Mouse (Mus musculus) cortical plate, adult 2 months (tissue): ENCODE data around the gene Strn3. TPM values are rescaled to one million over a fixed set of nuclear protein-coding genes. Genes with fewer than 3 reads are reported as not detected.
"Not testable (repeated sequence)": the region's sequence is repeated elsewhere in the genome, so short reads cannot be mapped to it uniquely, and the experiment has no call there.

Source experiments
- H3K27ac ChIP-seq: fragments of 200-500 bp; 2 replicates; pipeline ENCODE4 v1.5.1; 2012; ENCODE audit warnings: low read length, control low read depth, inconsistent platforms; ENCODE audit not compliant: insufficient read depth
- H3K4me1 ChIP-seq: fragments of 200-500 bp; 2 replicates; pipeline ENCODE4 v1.6.1; 2011; ENCODE audit warnings: low read length; ENCODE audit not compliant: control insufficient read depth, insufficient read depth
- H3K4me3 ChIP-seq: fragments of 200-500 bp; 2 replicates; pipeline ENCODE4 v1.5.1; 2011; ENCODE audit warnings: mild to moderate bottlenecking, low read length, control low read depth; ENCODE audit not compliant: insufficient read depth
- CTCF ChIP-seq: fragments of 200-500 bp; IDR thresholded peaks from 2 replicates; pipeline ENCODE4 v1.5.1; 2011; ENCODE audit warnings: mild to moderate bottlenecking, control low read depth, low read length; ENCODE audit not compliant: insufficient read depth; ENCODE audit errors: extremely low read depth
- POLR2A ChIP-seq: fragments of 200-500 bp; IDR thresholded peaks from 2 replicates; pipeline ENCODE4 v1.6.1; 2011; ENCODE audit warnings: mild to moderate bottlenecking, low read length, control low read depth; ENCODE audit not compliant: insufficient read depth; ENCODE audit errors: extremely low read depth
- polyA plus RNA-seq: library from polyadenylated mRNA; depleted of rRNA; stranded (reverse); fragments of >200 nt; gene quantifications from 2 replicates; pipeline ENCODE4 v1.2.3, GENCODE M21; 2012

Strn3 gene
- polyA plus RNA-seq, 1 experiment = 56.0 TPM

DNA sequence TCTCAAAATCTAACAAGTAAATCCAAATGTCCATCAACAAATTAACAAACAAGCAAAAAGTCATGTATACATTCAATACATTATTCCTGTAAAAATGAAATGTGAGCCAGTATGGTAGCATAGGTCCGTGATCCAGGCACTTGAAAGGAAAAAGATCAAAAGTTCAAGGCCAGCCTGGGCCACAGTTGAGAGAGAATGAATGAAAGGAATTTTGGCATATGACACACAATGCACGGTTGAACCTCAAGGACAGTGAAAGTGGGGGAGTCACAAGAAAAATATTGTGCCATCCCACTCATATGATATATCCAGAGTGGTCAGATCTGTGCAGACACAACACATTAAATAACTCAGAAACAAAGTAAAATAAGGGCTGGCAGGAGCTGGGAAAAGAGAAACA, 15.3 kb downstream of the Strn3 start:
- no peak overlapping the region for H3K4me3 ChIP-seq
- H3K27ac ChIP-seq = no peak overlapping the region
- H3K4me1 ChIP-seq = peaks cover 5% of the 10 kb centered on the region
- TF ChIP-seq CTCF (no peak), POLR2A (no peak)

DNA sequence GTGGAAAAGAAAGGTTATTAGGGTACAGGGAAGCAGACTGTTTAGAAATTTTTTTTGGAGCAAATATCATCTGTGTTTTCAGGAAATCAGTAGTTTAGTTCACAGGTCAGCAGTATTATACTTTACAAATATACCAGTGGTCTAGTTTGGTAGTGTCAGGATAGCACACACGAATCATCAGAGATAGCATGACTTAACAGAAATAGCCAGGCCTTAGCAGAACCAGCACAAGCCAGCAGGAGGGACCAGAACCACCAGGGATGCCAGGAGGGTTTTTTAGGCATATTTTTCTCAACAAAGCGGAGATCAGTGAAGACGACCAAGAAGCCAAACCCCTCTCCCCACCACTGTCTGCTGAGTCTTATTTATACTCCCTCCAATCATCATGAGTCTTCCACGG, 18.4 kb downstream of the Strn3 start:
- Histone ChIP-seq H3K27ac (no peak overlapping the region), H3K4me3 (no peak overlapping the region), H3K4me1 (peaks cover 5% of the 10 kb centered on the region)
- TF ChIP-seq POLR2A = no peak

DNA sequence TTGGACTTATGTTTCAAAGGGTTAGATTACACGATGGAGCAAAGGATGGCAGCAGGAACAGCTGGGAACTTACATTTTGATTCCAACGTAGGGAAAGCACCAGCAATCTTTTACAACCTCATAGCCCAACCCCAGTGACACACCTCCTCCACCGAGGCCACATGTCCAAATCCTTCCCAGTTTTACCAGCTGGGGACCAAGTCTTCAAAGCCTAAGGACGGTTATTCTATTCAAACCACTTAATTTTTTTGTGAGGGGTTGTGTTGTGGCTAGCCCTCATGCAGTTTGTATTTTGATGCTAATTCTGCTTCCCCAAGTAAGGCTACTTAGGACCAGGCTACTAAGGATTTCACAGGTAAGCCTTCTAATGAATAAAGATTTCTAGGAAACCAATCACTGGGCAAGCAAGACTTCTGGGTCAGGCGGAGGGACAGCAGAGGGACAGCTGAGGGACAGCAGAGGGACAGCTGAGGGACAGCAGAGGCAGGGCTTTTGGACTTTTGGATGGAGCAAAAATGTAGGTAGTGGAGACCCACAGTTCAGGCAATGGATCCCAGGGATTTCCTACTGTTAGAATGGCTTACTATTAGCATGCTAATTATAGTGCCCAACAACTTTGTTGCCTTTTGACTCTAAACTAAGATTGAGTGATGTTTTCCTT, 20.3 kb downstream of the Strn3 start:
- H3K27ac ChIP-seq = no peak overlapping the region
- peaks cover 3% of the 10 kb centered on the region; the same call in 1 of the 2 replicates for H3K4me1 ChIP-seq
- H3K4me3 ChIP-seq = no peak overlapping the region
- TF ChIP-seq CTCF = no peak
- no peak for TF ChIP-seq POLR2A

- no peak for TF ChIP-seq CTCF
- TF ChIP-seq POLR2A = no peak
- H3K27ac ChIP-seq = no peak overlapping the region
- peaks cover 1% of the 10 kb centered on the region; the same call in 1 of the 2 replicates for H3K4me1 ChIP-seq
These were observed 24.8 kb downstream of the Strn3 start for GRCm38 (mm10) chr12:51666708-51667430.

GRCm38 (mm10) chr12:51663908-51664307, 27.8 kb downstream of the Strn3 start:
- Histone ChIP-seq H3K27ac (no peak overlapping the region), H3K4me3 (no peak overlapping the region), H3K4me1 (peaks cover 1% of the 10 kb centered on the region; the same call in 1 of the 2 replicates)
- TF ChIP-seq CTCF (no peak), POLR2A (no peak)

More at GRCm38 (mm10) chr12:51666708-51667430, 24.8 kb downstream of the Strn3 start:
- no peak overlapping the region for H3K4me3 ChIP-seq

GRCm38 (mm10) chr12:51663011-51663410, 28.7 kb downstream of the Strn3 start:
- TF ChIP-seq POLR2A = no peak
- peaks cover 1% of the 10 kb centered on the region; the same call in 1 of the 2 replicates for H3K4me1 ChIP-seq
- no peak overlapping the region for H3K4me3 ChIP-seq
- no peak overlapping the region for H3K27ac ChIP-seq

DNA sequence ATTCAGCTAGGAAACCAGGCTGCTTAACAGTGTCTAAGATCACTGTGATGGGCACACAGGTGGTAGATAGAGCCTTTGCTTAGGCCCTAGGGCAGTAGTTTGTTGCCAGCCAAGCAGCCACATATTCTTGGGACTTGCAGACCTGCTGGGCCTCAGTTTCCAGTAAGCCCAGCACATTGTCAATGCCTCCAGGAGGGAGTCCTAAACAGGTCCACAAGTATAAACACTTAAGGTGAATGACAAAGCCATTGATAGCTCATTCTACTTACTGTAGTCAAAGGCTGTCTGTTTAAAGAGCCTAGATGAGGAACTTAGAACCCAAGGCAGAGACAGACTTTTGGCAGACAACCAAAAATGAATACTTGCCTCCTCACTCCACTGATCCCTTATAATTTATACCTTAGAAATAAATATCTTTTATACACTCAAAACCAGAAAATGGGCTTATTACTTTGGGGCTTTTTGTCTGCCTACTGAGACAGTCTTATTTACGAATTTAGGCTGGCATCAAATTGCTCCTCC, 35.7 kb downstream of the Strn3 start:
- no peaks in the 10 kb centered on the region for H3K4me1 ChIP-seq
- H3K4me3 ChIP-seq = no peak overlapping the region
- no peak for TF ChIP-seq CTCF
- TF ChIP-seq POLR2A = no peak
- no peak overlapping the region for H3K27ac ChIP-seq

GRCm38 (mm10) chr12:51649401-51649800, 42.3 kb downstream of the Strn3 start:
- not testable (repeated sequence) for H3K4me3 ChIP-seq, H3K4me1 ChIP-seq, H3K27ac ChIP-seq

DNA sequence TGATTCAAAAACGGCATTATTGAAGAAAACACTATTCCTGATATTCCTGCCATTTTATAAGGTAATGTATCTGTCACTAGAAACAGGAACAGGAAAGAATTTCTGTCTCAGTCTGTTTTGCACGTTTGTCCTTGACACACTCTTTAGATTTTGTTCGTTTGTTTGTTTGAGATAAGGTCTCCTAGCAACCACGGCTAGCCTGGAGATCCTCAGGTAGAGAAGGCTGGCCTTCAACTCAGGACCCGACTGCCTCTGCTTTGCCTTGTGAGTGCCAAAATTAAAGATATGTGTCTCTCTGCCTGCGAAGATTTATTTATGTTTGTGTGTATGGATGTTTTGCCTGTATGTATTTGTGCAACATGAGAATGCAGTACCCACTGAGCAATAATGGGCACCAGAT, 49.8 kb downstream of the Strn3 start:
- Histone ChIP-seq H3K27ac (no peak overlapping the region), H3K4me1 (no peaks in the 10 kb centered on the region; the same call in 1 of the 2 replicates), H3K4me3 (no peak overlapping the region)
- TF ChIP-seq CTCF (no peak), POLR2A (no peak)

GRCm38 (mm10) chr12:51636689-51637470, 54.8 kb downstream of the Strn3 start:
- TF ChIP-seq POLR2A (no peak), CTCF (no peak)

More at GRCm38 (mm10) chr12:51636689-51637470, 54.8 kb downstream of the Strn3 start:
- Histone ChIP-seq H3K4me1 (no peaks in the 10 kb centered on the region; the same call in 1 of the 2 replicates), H3K4me3 (no peak overlapping the region), H3K27ac (no peak overlapping the region)
